Comparison of ENCODE assay signal across 20 mouse cellular contexts in genomic region chr1:138850823-138851222, GRCm38 (mm10). TPM values are rescaled to one million over a fixed set of nuclear protein-coding genes. Genes with fewer than 3 reads are reported as not detected.
"Had no signal": no experiment of that assay in that cellular context is flagged by ENCODE, and none has a peak within 500 bp of the region (broad histone marks: within the 10 kb centered on the region; RNA-seq: fewer than 3 reads in every experiment).

No protein-coding gene starts in this region.

- H3K27ac ChIP-seq: liver, embryonic 14.5 days; midbrain, embryonic 10.5 days; midbrain, embryonic 13.5 days; neural tube, embryonic 12.5 days had no signal

- DNase-seq: lung, adult 18-20 months; lung, embryonic 14.5 days; lung, postnatal 10 days; lung, postnatal 4 days; retina, postnatal 1 day; right cerebral cortex, adult 18-20 months; right cerebral cortex, postnatal 25 days; right cerebral cortex, postnatal 4 days; spleen, adult 18-20 months; thymus, adult 18-20 months; thymus, postnatal 25 days; thymus, postnatal 4 days had no signal

- H3K9ac ChIP-seq: liver, embryonic 14.5 days; lung, embryonic 14.5 days; midbrain, embryonic 13.5 days; neural tube, embryonic 12.5 days had no signal

- H3K9me3 ChIP-seq: midbrain, embryonic 10.5 days; midbrain, embryonic 13.5 days; neural tube, embryonic 12.5 days had no signal

- ATAC-seq: midbrain, embryonic 13.5 days; midbrain, embryonic 16.5 days had no signal

- H3K4me3 ChIP-seq: midbrain, embryonic 10.5 days; midbrain, embryonic 13.5 days; myocyte; neural tube, embryonic 12.5 days had no signal

- H3K4me2 ChIP-seq: lung, embryonic 14.5 days; midbrain, embryonic 13.5 days; neural tube, embryonic 12.5 days had no signal

- H3K36me3 ChIP-seq: neural tube, embryonic 12.5 days had no signal

RNA-seq across cellular contexts. Expression of gene Lhx9, which starts 2.4 kb away (rescaled TPM):
- polyA plus RNA-seq: lung, embryonic 14.5 days; lung, embryonic 16.5 days; small intestine, adult 2 months had no signal
